Mouse (Mus musculus) MEL (cell line): ENCODE data around the gene Ptcd2. TPM values are rescaled to one million over a fixed set of nuclear protein-coding genes. Genes with fewer than 3 reads are reported as not detected.
"Not testable (repeated sequence)": the region's sequence is repeated elsewhere in the genome, so short reads cannot be mapped to it uniquely, and the experiment has no call there.

Experiments used
- DNase-seq: peaks from one replicate; pipeline ENCODE4 v3.0.0; 2011; ENCODE audit warnings: low read depth, low spot score
- H3K27ac ChIP-seq: 2 replicates; pipeline ENCODE4 v1.5.1; 2012; ENCODE audit warnings: low read depth, mild to moderate bottlenecking, control low read depth, low read length, moderate library complexity; ENCODE audit not compliant: control insufficient read depth
- H3K27me3 ChIP-seq, 2 experiments: fragments of 150-350 bp in 1 of 2; sonication (generic) in 1 of 2; 2 replicates each; pipeline ENCODE4 v1.6.1; 2012; ENCODE audit warnings: low read length in 2 of 2, mild to moderate bottlenecking in 2 of 2, improper control_type of control experiment in 1 of 2, moderate library complexity in 1 of 2; ENCODE audit not compliant: insufficient read depth in 2 of 2, control insufficient read depth in 1 of 2
- H3K36me3 ChIP-seq, 2 experiments: 2 replicates each; pipeline ENCODE4 v1.6.1; 2012 to 2014; ENCODE audit warnings: low read length in 2 of 2, improper control_type of control experiment in 1 of 2, inconsistent platforms in 1 of 2, mild to moderate bottlenecking in 1 of 2; ENCODE audit not compliant: insufficient read depth in 2 of 2, control insufficient read depth in 1 of 2
- H3K4me1 ChIP-seq, 2 experiments: fragments of 150-350 bp in 1 of 2; sonication (generic) in 1 of 2; 2 replicates each; pipeline ENCODE4 v1.6.1; 2012; ENCODE audit warnings: low read length in 2 of 2, improper control_type of control experiment in 1 of 2, mild to moderate bottlenecking in 1 of 2; ENCODE audit not compliant: insufficient read depth in 2 of 2, control insufficient read depth in 1 of 2
- H3K4me3 ChIP-seq, 2 experiments: fragments of 150-350 bp in 1 of 2; sonication (generic) in 1 of 2; 2 replicates each; pipeline ENCODE4 v1.5.1; 2012; ENCODE audit warnings: low read depth in 2 of 2, low read length in 2 of 2, mild to moderate bottlenecking in 2 of 2, moderate library complexity in 2 of 2, control low read depth in 1 of 2, improper control_type of control experiment in 1 of 2; ENCODE audit not compliant: control insufficient read depth in 1 of 2, insufficient read depth in 1 of 2
- H3K79me2 ChIP-seq: 2 replicates; pipeline ENCODE4 v1.6.1; 2012; ENCODE audit warnings: mild to moderate bottlenecking, low read length, moderate library complexity; ENCODE audit not compliant: control insufficient read depth, poor library complexity, insufficient read depth
- H3K9ac ChIP-seq: 2 replicates; pipeline ENCODE4 v1.6.1; 2012; ENCODE audit warnings: low read depth, mild to moderate bottlenecking, control low read depth, low read length, moderate library complexity; ENCODE audit not compliant: control insufficient read depth, poor library complexity, severe bottlenecking
- H3K9me3 ChIP-seq: fragments of 150-350 bp; sonication (generic); replicated peaks from 2 replicates; pipeline ENCODE4 v1.6.1; 2012; ENCODE audit warnings: mild to moderate bottlenecking, low read length, improper control_type of control experiment, moderate library complexity; ENCODE audit not compliant: insufficient read depth
- BHLHE40 ChIP-seq: IDR thresholded peaks from 2 replicates; pipeline ENCODE4 v1.6.1; 2012; ENCODE audit warnings: low read depth, mild to moderate bottlenecking, inconsistent platforms, low read length, improper control_type of control experiment, borderline replicate concordance
- CTCF ChIP-seq, 3 experiments: IDR thresholded peaks in 2 of 3; conservative IDR thresholded peaks in 1 of 3; 2 replicates each; pipeline ENCODE4 v1.5.1; 2011 to 2012; ENCODE audit warnings: low read length in 3 of 3, low read depth in 2 of 3, mild to moderate bottlenecking in 2 of 3, improper control_type of control experiment in 1 of 3, inconsistent platforms in 1 of 3, mixed read lengths in 1 of 3, moderate library complexity in 1 of 3; ENCODE audit not compliant: control insufficient read depth in 1 of 3, insufficient read depth in 1 of 3, poor library complexity in 1 of 3, severe bottlenecking in 1 of 3
- E2F4 ChIP-seq: IDR thresholded peaks from 2 replicates; pipeline ENCODE4 v1.6.1; 2011; ENCODE audit warnings: low read depth, low read length, improper control_type of control experiment, borderline replicate concordance
- ELF1 ChIP-seq: IDR thresholded peaks from 2 replicates; pipeline ENCODE4 v1.6.1; 2014; ENCODE audit warnings: low read depth, mild to moderate bottlenecking, inconsistent platforms, low read length, improper control_type of control experiment, moderate library complexity
- KAT2A ChIP-seq: conservative IDR thresholded peaks from 2 replicates; pipeline ENCODE4 v1.6.1; 2012; ENCODE audit warnings: low read depth, low read length, improper control_type of control experiment, inconsistent platforms
- MAFK ChIP-seq: IDR thresholded peaks from 2 replicates; pipeline ENCODE4 v1.6.1; 2011; ENCODE audit warnings: low read depth, mild to moderate bottlenecking, low read length, improper control_type of control experiment, borderline replicate concordance
- MAZ ChIP-seq: IDR thresholded peaks from 2 replicates; pipeline ENCODE4 v1.6.1; 2012; ENCODE audit warnings: low read depth, mild to moderate bottlenecking, inconsistent platforms, low read length, improper control_type of control experiment
- MXI1 ChIP-seq: IDR thresholded peaks from 2 replicates; pipeline ENCODE4 v1.6.1; 2011; ENCODE audit warnings: mild to moderate bottlenecking, low read depth, low read length, improper control_type of control experiment
- MYB ChIP-seq: IDR thresholded peaks from 2 replicates; pipeline ENCODE4 v1.6.1; 2011; ENCODE audit warnings: mild to moderate bottlenecking, low read depth, low read length, improper control_type of control experiment
- NELFE ChIP-seq: IDR thresholded peaks from 2 replicates; pipeline ENCODE4 v1.6.1; 2011; ENCODE audit warnings: low read depth, low read length, improper control_type of control experiment
- POLR2AphosphoS5 ChIP-seq: IDR thresholded peaks from 2 replicates; pipeline ENCODE4 v1.6.1; 2012; ENCODE audit warnings: low read depth, borderline replicate concordance, mild to moderate bottlenecking, inconsistent platforms, low read length, moderate library complexity, mixed read lengths
- SIN3A ChIP-seq: IDR thresholded peaks from 2 replicates; pipeline ENCODE4 v1.6.1; 2012; ENCODE audit warnings: low read length, improper control_type of control experiment, inconsistent platforms
- USF1 ChIP-seq: IDR thresholded peaks from 2 replicates; pipeline ENCODE4 v1.6.1; 2014; ENCODE audit warnings: low read depth, mild to moderate bottlenecking, inconsistent platforms, low read length, improper control_type of control experiment, moderate library complexity
- USF2 ChIP-seq, 2 experiments: IDR thresholded peaks; 2 replicates each; pipeline ENCODE4 v1.6.1; 2011 to 2012; ENCODE audit warnings: improper control_type of control experiment in 2 of 2, low read length in 2 of 2, borderline replicate concordance in 1 of 2, inconsistent platforms in 1 of 2, low read depth in 1 of 2, mild to moderate bottlenecking in 1 of 2; ENCODE audit not compliant: insufficient read depth in 1 of 2
- ZC3H11A ChIP-seq: IDR thresholded peaks from 2 replicates; pipeline ENCODE4 v1.6.1; 2012; ENCODE audit warnings: low read depth, mild to moderate bottlenecking, inconsistent platforms, low read length, improper control_type of control experiment
- ZKSCAN1 ChIP-seq: IDR thresholded peaks from 2 replicates; pipeline ENCODE4 v1.6.1; 2012; ENCODE audit warnings: low read depth, mild to moderate bottlenecking, inconsistent platforms, low read length, improper control_type of control experiment, moderate library complexity
- ZMIZ1 ChIP-seq: IDR thresholded peaks from 2 replicates; pipeline ENCODE4 v1.6.1; 2012; ENCODE audit warnings: low read depth, mild to moderate bottlenecking, inconsistent platforms, low read length, improper control_type of control experiment, moderate library complexity
- ZNF384 ChIP-seq: IDR thresholded peaks from 2 replicates; pipeline ENCODE4 v1.6.1; 2012; ENCODE audit warnings: low read depth, mild to moderate bottlenecking, inconsistent platforms, low read length, improper control_type of control experiment
- polyA plus RNA-seq, 2 experiments: library from polyadenylated mRNA; stranded (reverse) in 1 of 2; unstranded in 1 of 2; fragments of >175 nt in 1 of 2; fragments of >200 nt in 1 of 2; gene quantifications; 2 replicates each; pipeline versions ENCODE4 v1.2.1 to v1.2.4; 2012; ENCODE audit warnings: low replicate concordance in 2 of 2, low read depth in 1 of 2; ENCODE audit not compliant: insufficient read length in 2 of 2, insufficient read depth in 1 of 2, missing spikeins in 1 of 2
- total RNA-seq: library from RNA; depleted of rRNA; stranded (reverse); fragments of 300-350 nt; gene quantifications from 2 replicates; pipeline ENCODE4 v1.2.3, GENCODE M21; 2012

Gene Ptcd2
- total and polyA plus RNA-seq, 3 experiments, result 42.9 to 55.3 TPM; not detected in 1

DNA sequence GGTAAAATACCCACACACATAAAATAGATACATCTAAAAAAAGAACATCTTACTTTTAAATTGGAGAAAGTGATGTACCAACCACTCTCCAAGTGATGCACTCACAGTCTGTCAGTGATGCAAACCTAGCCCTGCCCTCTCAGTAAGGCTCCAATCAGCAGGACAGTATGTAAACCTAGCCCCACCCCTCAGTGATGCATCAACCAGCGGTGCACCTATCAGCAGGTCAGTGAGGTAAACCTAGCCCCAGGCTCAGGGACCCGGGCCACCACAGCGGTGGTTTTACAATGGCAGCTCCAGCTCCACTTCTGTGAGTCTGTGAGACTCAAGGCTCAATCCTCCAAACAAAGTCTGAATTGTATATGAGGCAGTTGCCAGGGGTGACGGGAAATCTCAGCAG, 13.2 kb downstream of the Ptcd2 start:
- no peak overlapping the region for H3K9ac ChIP-seq
- DNase-seq, result no peak
- TF ChIP-seq SIN3A, result no peak
- no peak for TF ChIP-seq ZMIZ1
- TF ChIP-seq MXI1, result no peak
- TF ChIP-seq USF1, result no peak
- no peak for TF ChIP-seq ZNF384
- TF ChIP-seq BHLHE40, result no peak
- no peak for TF ChIP-seq CTCF (IDR thresholded peaks at IDR 0.05 in 2 of 3, conservative IDR thresholded peaks at IDR 0.05 in 1 of 3; ENCODE audit: control insufficient read depth in 1 of 3, insufficient read depth in 1 of 3, low read depth in 2 of 3, low read length in 3 of 3, poor library complexity in 1 of 3, severe bottlenecking in 1 of 3)
- TF ChIP-seq MYB, result no peak
- TF ChIP-seq MAZ, result no peak
- no peak for TF ChIP-seq ZC3H11A
- no peak for TF ChIP-seq USF2 (IDR thresholded peaks at IDR 0.05; ENCODE audit: borderline replicate concordance in 1 of 2, insufficient read depth in 1 of 2, low read depth in 1 of 2, low read length in 2 of 2)
- no peak for TF ChIP-seq KAT2A
- TF ChIP-seq POLR2AphosphoS5, result no peak
- H3K4me1 ChIP-seq, result no peaks in the 10 kb centered on the region
- no peak overlapping the region for H3K4me3 ChIP-seq
- no peaks in the 10 kb centered on the region for H3K9me3 ChIP-seq
- H3K27ac ChIP-seq, result no peak overlapping the region
- peaks cover 0 to 25% of the 10 kb centered on the region in 2 experiments; a peak in 2 of 4 replicates for H3K36me3 ChIP-seq
- no peaks in the 10 kb centered on the region for H3K27me3 ChIP-seq
- H3K79me2 ChIP-seq, result no peaks in the 10 kb centered on the region

GRCm38 (mm10) chr13:99324337-99324685, 20.2 kb downstream of the Ptcd2 start:
- H3K9me3 ChIP-seq, H3K4me1 ChIP-seq, H3K27ac ChIP-seq: not testable (repeated sequence)

DNA sequence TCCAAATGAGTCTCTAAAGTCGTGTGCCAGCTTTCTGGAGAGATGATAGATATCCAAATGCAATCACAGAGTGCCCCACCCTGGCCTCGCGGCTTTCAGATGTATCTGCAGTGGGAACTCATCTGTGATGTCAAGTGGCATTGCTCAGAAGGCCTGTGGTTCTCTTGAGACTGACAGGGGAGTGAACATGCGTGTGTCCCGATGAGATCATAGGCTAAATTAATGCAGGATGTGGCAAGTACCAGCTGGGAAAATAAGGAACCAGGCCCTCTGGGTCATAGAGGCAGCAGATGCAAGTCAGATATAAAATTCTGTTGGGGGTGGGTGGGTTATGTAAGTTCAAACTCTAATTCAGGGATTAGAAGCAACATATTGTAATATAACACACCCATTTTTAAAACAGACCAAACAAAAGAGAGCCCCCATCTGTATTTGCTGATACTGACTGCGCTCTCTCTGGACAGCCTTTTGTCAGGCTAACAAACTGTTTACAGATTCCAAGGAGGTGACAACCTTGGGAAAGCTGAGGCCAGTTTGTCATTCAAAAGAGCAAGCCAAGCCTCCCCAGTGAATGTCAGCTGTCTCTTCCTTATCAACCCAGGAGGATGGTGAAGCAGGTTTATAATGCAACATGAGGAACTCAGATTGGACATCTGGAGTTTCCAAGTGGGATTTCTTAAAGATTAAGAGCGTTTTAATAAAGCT, 20.7 kb downstream of the Ptcd2 start:
- TF ChIP-seq MAFK (no peak), NELFE (no peak), ZKSCAN1 (no peak), ELF1 (no peak), E2F4 (no peak)
- no peaks in the 10 kb centered on the region for H3K4me1 ChIP-seq
- no peak overlapping the region for H3K9ac ChIP-seq
- H3K4me3 ChIP-seq, result no peak overlapping the region
- no peaks in the 10 kb centered on the region for H3K27me3 ChIP-seq
- no peak for DNase-seq
- H3K36me3 ChIP-seq, result no peaks in the 10 kb centered on the region; a peak in 1 of 4 replicates
- H3K9me3 ChIP-seq, result no peaks in the 10 kb centered on the region
- no peaks in the 10 kb centered on the region for H3K79me2 ChIP-seq
- no peak overlapping the region for H3K27ac ChIP-seq

More at GRCm38 (mm10) chr13:99324337-99324685, 20.2 kb downstream of the Ptcd2 start:
- not testable (repeated sequence) for H3K4me3 ChIP-seq, H3K79me2 ChIP-seq, DNase-seq, H3K36me3 ChIP-seq, H3K27me3 ChIP-seq, H3K9ac ChIP-seq

DNA sequence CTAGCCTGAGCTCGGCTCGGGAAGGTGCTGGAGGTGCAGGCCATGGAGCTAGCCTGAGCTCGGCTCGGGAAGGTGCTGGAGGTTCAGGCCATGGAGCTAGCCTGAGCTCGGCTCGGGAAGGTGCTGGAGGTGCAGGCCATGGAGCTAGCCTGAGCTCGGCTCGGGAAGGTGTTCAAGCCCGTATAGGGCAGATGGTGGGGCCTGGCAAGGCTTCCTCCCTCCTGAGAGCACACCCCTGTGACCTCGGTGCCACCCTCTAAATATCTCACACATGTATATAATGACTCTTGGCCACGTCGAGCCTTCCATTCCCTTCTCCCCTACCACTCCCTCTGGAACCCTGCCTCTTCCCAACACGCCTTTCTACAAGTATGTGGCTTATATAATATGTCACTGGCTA, 21.6 kb downstream of the Ptcd2 start:
- not testable (repeated sequence) for H3K4me3 ChIP-seq, H3K9me3 ChIP-seq, H3K36me3 ChIP-seq, DNase-seq, H3K4me1 ChIP-seq, H3K27me3 ChIP-seq, H3K9ac ChIP-seq, H3K79me2 ChIP-seq, H3K27ac ChIP-seq
